Mouse (Mus musculus) small intestine, adult 10 weeks (tissue): Measurements from ENCODE around the gene Lbx1. TPM values are rescaled to one million over a fixed set of nuclear protein-coding genes. Genes with fewer than 3 reads are reported as not detected.

ENCODE experiments used
- polyA plus RNA-seq: library from polyadenylated mRNA; stranded (reverse); fragments of 350-450 nt; fragmentation: Illumina TruSeq; extraction: RNeasy Lipid Tissue Mini Kit (QIAGEN cat#74804); gene quantifications from one replicate; pipeline ENCODE4 v1.2.3, GENCODE M21; 2014; ENCODE audit warnings: low replicate concordance

The Lbx1 gene
- polyA plus RNA-seq = not detected

GRCm38 (mm10) chr19:45235766-45236362 lies at the start of gene Lbx1:
Gene Lbx1 (minus strand): TSS chr19:45235812.

Other genes with a start within 250 kb of the Lbx1 start
- gene Sema4g, start 246.7 kb downstream of the Lbx1 start, polyA plus RNA-seq = 11.7 TPM
- 3.7 TPM for gene Twnk, start 230.1 kb downstream of the Lbx1 start, polyA plus RNA-seq
- gene Mrpl43, start 229.4 kb downstream of the Lbx1 start, polyA plus RNA-seq = 14.4 TPM
- 4.0 TPM for gene Lzts2, start 221.4 kb downstream of the Lbx1 start, polyA plus RNA-seq
- gene Pdzd7, start 190.1 kb downstream of the Lbx1 start, polyA plus RNA-seq = 0.71 TPM
- 3.8 TPM for gene Sfxn3, start 188.3 kb downstream of the Lbx1 start, polyA plus RNA-seq
- not detected for gene Kazald1, start 160.6 kb downstream of the Lbx1 start, polyA plus RNA-seq
- gene Tlx1, start 85.1 kb downstream of the Lbx1 start, polyA plus RNA-seq = not detected
- 8.1 TPM for gene Btrc, start 127.9 kb upstream of the Lbx1 start, polyA plus RNA-seq